Mouse (Mus musculus) adrenal gland, postnatal 14 days (tissue): ENCODE data around the gene Duoxa2. TPM values are rescaled to one million over a fixed set of nuclear protein-coding genes. Genes with fewer than 3 reads are reported as not detected.
A peak's percentile ranks its signal among the peaks of the same experiment; 100 is the strongest.
"Not testable (repeated sequence)": the region's sequence is repeated elsewhere in the genome, so short reads cannot be mapped to it uniquely, and the experiment has no call there.

Source experiments
- DNase-seq: peaks from one replicate; pipeline ENCODE4 v3.0.0; 2021; ENCODE audit warnings: mixed read lengths
- total RNA-seq: library from RNA; stranded (reverse); gene quantifications from 2 replicates; pipeline ENCODE4 v1.2.3, GENCODE M21; 2021

Duoxa2 gene
- total RNA-seq, 1 experiment from 2014 or later, result not detected

DNA sequence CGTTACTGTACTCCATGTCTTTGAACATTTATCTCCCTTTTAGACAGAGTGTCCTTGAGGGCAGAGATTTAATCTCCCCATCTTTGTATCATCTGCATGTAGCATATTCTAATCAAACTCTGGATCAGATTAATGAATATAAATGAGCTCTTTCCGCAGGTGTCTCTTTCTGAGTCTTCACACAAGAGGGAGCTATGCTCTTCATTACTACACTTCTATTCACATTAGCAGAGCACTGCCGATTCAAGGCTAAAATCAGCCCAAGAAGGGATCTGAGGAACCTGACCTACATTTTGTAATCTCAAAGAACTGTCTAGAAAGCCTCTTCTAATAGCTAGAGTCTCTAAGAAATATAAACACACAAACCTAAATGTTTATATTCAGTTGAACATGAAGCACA lies 10.9 kb downstream of the Duoxa2 start:
- no peak for DNase-seq

DNA sequence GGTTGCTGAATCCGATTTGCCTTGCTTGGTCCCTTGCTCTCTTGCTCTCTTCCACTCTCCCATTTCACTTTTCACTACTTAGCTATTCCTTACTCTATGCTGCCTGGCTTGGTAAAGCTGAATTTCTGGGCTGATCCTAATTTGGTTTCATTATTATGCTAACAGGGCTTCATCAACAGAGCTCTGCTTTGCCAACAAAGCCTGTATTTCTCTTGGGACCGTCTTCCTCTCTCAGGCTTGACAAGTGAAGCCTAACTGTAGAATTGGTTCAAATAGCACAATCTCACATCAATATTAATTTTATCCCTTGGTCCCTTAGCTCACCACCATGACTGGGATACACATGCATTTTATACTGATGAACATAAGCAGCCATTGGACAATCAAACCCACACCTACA lies 12.9 kb downstream of the Duoxa2 start:
- DNase-seq, result no peak

- peak; percentile 67 for DNase-seq
Observed at GRCm38 (mm10) chr2:122312722-122313417, 14.2 kb downstream of the Duoxa2 start.

GRCm38 (mm10) chr2:122313536-122313935 lies 14.8 kb downstream of the Duoxa2 start, which contains the start of gene Duoxa1:
Gene Duoxa1 (minus strand): TSS chr2:122313730.
- DNase-seq, result peak; percentile 24

- DNase-seq, result no peak
Observed at GRCm38 (mm10) chr2:122315372-122315771, 16.7 kb downstream of the Duoxa2 start, which contains the start of gene Duox1. Gene Duox1 (plus strand): TSS chr2:122315672.

- DNase-seq, result no peak
Observed at GRCm38 (mm10) chr2:122317384-122317783, 18.7 kb downstream of the Duoxa2 start.

DNA sequence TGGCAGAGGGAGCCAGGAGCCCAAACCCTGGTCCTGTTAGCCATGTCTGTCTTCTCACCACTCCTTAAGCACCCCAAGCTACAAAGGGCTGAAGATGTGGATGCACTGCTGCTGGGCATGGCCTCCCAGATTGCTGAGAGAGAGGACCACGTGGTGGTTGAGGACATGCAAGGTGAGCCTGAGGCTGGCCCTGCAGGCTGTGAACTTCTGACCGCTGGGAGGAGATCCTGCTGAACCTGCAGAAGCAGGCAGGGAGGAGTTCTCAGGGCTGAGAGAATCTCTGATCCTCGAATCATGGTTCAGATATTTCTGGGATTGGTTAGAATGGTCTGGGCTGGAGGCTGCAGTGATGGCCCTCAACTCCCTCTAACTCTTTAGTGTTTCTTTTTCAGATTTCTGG lies 25.3 kb downstream of the Duoxa2 start:
- DNase-seq, result no peak

DNA sequence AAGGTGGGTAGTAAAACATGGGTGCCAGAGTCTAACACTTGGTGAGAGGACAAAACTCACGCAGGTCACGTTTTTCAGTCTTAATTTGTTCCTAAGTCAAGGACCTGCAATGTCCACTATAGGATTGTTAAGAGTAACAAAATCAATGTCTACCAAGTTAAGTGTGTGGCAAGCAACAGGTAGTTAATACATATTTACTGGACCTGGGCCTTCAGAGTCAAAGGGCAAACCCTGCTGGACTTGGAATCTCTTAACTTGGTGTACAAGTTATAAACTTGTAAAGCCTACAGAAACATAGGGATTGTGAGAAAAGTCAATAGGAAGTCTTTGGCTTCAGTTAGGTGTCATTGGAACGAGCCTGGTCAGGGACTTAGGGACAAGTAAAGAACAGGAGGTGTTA lies 25.9 kb downstream of the Duoxa2 start:
- no peak for DNase-seq

GRCm38 (mm10) chr2:122325361-122325760 lies 26.7 kb downstream of the Duoxa2 start:
- DNase-seq, result no peak

DNA sequence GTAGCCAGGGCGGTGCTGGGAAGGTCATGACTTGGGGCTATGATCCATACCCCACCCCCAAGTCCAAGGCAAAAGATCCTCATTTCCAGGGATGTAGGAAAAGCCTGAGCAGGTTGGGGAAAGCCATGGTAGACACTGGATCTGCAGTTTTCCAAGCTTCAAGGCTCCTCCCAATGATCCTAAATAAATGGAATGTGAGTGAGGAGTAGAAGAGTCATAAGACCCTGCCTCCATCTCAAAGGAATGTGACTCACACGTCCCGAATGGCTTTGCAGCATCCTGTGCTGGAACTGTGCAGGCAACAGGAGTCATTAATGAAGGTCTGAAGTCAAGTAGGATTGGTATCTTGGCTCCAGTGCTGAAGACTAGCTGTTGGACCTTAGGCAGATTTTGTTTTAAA lies 29.3 kb downstream of the Duoxa2 start:
- DNase-seq, result no peak

DNA sequence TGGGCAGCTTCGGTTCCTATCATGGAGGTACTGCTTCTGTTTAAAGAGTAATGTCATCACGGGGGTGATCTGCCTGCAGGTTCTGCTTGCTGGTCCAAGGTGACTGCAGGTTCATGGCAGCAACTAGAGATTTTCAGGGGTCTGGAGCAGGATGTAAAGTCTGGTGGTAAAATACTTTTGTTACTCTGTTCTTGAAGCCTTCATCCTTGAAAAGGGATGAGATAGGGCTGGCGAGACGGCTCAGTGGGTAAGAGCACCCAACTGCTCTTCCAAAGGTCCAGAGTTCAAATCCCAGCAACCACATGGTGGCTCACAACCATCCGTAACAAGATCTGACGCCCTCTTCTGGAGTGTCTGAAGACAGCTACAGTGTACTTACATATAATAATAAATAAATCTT lies 31.6 kb downstream of the Duoxa2 start:
- not testable (repeated sequence) for DNase-seq

GRCm38 (mm10) chr2:122332222-122332621 lies 33.5 kb downstream of the Duoxa2 start:
- DNase-seq, result no peak

DNA sequence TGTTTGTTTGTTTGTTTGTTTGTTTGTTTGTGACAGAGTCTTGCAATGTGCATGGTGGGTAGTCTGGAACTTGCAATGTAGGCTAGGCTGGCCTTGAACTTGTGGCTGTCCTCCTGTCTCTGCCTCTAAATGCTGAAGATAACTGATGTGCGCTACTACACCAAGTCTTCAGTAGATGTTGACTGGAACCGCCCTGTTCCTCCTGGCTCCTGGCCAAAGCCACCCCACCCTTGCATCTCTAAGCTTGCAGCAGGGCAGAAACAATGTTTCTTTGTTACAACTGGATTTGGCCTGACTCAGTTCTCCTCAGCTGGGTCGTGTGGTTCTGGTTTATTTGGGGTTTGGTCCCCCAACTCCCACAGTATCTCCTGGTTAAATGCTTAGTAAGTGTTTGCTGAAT lies 35.5 kb downstream of the Duoxa2 start:
- DNase-seq, result no peak

GRCm38 (mm10) chr2:122337291-122337690 lies 38.6 kb downstream of the Duoxa2 start:
- no peak for DNase-seq

GRCm38 (mm10) chr2:122345106-122345893 lies 46.6 kb downstream of the Duoxa2 start:
- no peak for DNase-seq

- not testable (repeated sequence) for DNase-seq
Observed at GRCm38 (mm10) chr2:122346164-122346563, 47.5 kb downstream of the Duoxa2 start.

GRCm38 (mm10) chr2:122347257-122347656 lies 48.6 kb downstream of the Duoxa2 start:
- DNase-seq, result no peak

GRCm38 (mm10) chr2:122348531-122349131 lies 49.9 kb downstream of the Duoxa2 start:
- DNase-seq, result peak; percentile 93

DNA sequence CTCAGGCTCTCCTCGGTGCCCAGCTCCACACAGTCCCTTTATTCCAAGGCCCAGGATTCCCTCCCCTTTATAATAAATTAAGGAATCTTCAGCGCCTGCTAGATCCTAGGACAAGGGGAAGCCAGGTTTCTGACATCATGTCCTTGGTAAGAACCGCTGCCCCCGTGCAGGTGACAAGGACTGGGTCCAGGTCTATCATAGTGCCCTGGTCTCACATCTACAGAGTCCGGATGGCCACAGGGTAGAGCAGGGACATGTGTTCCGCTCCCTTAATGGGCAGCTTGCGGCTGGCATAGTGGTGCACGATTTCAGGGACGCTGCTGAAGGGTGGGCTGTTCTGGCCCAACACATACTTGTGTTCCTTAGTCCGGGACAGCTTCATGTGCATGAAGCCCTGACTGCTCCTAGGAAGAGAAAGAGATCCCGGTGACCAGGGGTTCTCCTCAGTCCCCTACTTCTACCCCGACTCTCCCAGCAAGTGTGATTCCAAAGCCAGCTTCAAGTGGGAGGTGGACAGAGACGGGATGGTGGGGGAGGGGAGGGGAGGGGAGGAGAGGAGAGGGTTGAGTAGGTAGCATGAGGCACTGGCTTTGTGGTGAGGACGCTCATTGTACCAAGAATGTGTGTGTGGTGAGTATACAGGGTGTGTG lies 50.6 kb downstream of the Duoxa2 start:
- DNase-seq, result peak; percentile 42

DNA sequence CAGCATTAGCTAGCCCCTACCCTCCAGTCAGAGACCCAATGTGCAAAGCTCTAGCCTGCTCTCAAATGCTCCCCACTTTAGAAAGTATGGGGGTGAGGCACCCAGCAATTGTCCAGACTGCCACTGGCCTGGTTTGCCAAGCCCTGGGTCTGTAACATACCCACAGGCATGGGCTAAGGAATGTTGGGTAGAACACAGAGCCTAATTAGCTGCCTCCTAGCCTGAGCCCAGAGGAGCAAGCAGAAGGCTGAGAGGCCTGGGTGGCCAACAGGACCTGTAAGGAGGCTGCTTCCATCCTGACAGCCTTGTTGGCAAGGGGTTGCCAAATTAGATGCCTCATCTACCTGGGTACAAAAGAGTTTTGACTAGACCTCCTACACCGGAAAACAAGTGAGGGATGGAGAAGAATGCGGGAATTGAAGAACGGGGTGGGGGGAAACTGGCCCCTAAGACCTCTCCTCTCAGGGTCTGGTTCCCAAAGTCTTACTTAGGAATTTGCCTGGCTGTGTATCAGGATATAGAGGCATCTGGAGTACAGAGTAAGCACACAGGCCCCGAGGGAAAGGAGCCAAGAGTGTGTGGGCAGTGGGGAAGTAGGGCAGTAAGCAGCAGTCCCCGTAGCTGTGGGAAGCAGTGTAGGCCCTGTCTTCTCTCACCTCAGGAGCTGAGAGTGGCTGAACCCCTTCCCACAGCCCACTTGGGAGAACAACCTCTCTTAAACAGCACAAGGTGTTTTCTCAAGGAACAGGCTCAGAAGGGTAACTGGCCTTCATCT lies 52.6 kb downstream of the Duoxa2 start:
- no peak for DNase-seq

DNA sequence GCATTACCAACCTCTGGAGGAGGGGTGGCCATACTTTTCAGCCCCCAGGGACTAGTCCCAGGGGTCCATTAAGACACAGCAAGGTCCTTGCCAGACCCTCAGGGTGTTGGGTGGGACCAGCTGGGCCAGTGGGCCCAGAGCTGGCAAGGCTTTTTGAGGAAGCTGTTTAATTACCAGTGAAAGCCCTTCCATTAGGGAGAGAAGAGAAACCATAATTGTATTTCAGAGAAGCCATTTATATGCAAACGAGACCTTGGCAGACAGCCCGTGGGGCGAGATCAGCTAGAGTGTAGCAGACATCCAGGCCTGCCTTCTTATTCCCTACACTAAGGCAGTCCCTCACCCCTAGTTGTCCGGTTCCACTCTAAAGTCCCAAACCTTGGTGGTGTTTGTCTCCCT lies 53.2 kb downstream of the Duoxa2 start:
- peak; percentile 65 for DNase-seq
